Mouse (Mus musculus) effector memory CD4-positive, alpha-beta T cell, adult 5 months (primary cell): ENCODE results near the gene Arfgef2. TPM values are rescaled to one million over a fixed set of nuclear protein-coding genes. Genes with fewer than 3 reads are reported as not detected.

Experiments
- polyA plus RNA-seq: library from polyadenylated mRNA; unstranded; fragments of 100-300 nt; shearing (Covaris generic); gene quantifications from one replicate; pipeline ENCODE4 v1.2.1, GENCODE M21; 2017

The Arfgef2 gene
- polyA plus RNA-seq = 23.0 TPM

GRCm38 (mm10) chr2:166805250-166806172 lies at the start of gene Arfgef2:
TSS of gene Arfgef2 (plus strand) at chr2:166805588.

DNA sequence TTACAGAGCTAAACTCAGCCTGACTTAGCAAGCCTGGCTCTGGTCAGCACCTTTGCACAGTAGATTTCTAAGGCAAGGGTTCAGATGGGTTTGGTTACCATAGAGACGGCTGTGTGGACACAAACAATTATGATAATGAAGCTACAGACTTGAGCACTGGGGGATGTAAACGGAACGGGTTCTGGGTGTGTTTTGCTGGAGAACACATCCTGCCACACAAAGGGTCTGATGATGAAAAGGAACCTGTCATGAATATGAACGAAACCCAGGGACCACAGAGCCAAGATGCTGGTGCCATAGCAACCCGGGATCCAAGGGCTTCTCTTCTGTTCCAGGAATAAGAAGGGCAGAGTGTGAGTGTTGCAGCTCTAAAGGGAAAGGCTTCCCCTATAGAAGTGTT lies 13.0 kb upstream of the Arfgef2 start, which contains the start of gene Trp53rkb:
Trp53rkb (plus strand) TSS at position 177 of the 400 bp plus-strand sequence.

GRCm38 (mm10) chr2:166905711-166906522 lies 100.5 kb downstream of the Arfgef2 start, which contains the start of gene Cse1l:
TSS of gene Cse1l (plus strand) at chr2:166906040.

Other genes with a start within 250 kb of the Arfgef2 start
- gene Prex1, start 91.8 kb upstream of the Arfgef2 start, polyA plus RNA-seq = 227 TPM
- 2.1 TPM for gene Trp53rkb, start 13.1 kb upstream of the Arfgef2 start, polyA plus RNA-seq
- 99.8 TPM for gene Cse1l, start 100.5 kb downstream of the Arfgef2 start, polyA plus RNA-seq
- gene Stau1, start 190.7 kb downstream of the Arfgef2 start, polyA plus RNA-seq = 100 TPM
- gene Ddx27, start 209.6 kb downstream of the Arfgef2 start, polyA plus RNA-seq = 70.2 TPM